Mouse (Mus musculus) bone marrow, adult 2 months (tissue): ENCODE data around the gene Fdxr.

Experiments used
- CTCF ChIP-seq: fragments of 200-500 bp; IDR thresholded peaks from 2 replicates; pipeline ENCODE4 v1.5.1; 2011; ENCODE audit warnings: low read length, control low read depth; ENCODE audit not compliant: control insufficient read depth, insufficient read depth
- POLR2A ChIP-seq: fragments of 200-500 bp; IDR thresholded peaks from 2 replicates; pipeline ENCODE4 v1.6.1; 2011; ENCODE audit warnings: low read depth, mild to moderate bottlenecking, control low read depth, low read length, borderline replicate concordance; ENCODE audit not compliant: control insufficient read depth

DNA sequence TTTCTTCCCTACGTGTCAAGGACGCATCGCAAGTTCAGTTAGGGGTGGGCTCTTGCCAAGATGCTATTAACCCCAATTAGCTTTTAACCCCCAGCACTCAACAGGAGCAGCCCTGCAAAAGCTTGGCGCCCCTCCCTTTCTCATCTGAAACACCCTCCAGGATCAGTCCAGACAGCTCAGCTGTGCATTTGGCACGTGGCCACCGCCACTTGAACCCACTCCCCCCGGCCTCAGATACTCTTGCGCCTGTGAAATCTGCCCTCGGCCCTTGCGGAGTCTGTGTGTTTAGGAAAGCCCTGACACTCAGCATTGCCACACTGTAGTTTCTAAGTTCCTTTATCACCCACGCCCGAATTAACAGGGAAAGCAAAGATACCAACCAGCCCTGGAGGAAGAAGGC, 54.8 kb downstream of the Fdxr start:
- TF ChIP-seq CTCF, result no peak
- no peak for TF ChIP-seq POLR2A
